Mouse (Mus musculus) liver, adult 2 months (tissue): ENCODE measurements around the gene Rhoq.

ENCODE experiments used
- CTCF ChIP-seq: fragments of 200-500 bp; IDR thresholded peaks from 2 replicates; pipeline ENCODE4 v1.5.1; 2011; ENCODE audit warnings: low read depth, low read length, control low read depth
- POLR2A ChIP-seq: fragments of 200-500 bp; IDR thresholded peaks from 2 replicates; pipeline ENCODE4 v1.6.1; 2011; ENCODE audit warnings: low read length, control low read depth; ENCODE audit not compliant: insufficient read depth; ENCODE audit errors: extremely low read depth

- no peak for TF ChIP-seq CTCF
- TF ChIP-seq POLR2A = no peak
Measured at GRCm38 (mm10) chr17:87044796-87045195, 81.9 kb downstream of the Rhoq start.
